Mouse (Mus musculus): ENCODE measurements at regions not wholly inside any gene's neighbourhood (a gene's known extent, or its start where the extent isn't known, plus 50 kb on each side); places are given as distances from the start of the nearest gene placed in this dataset.
A peak's percentile ranks its signal among the peaks of the same experiment; 100 is the strongest.
"Not testable (repeated sequence)": the region's sequence is repeated elsewhere in the genome, so short reads cannot be mapped to it uniquely, and the experiment has no call there.

DNA sequence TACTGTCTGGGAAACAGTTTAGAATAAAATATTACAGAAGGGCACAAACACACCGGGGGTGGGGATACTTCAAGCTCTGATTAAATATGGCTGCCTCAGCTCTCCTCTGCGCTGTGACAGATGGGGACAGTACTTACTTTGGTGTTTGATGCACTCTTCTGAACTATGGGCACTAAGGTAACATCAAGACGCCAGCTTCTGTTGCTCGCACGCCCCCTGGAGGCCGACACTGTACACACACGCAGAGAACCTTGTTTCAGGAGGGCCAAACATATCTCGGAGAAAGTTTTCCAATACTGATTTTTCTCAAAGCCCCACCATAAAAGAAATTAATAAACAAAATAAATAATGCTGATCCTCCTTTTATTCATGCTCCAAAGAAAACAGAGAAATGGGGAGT lies 115.6 kb downstream of the Rps12 start:
- no peak for ATAC-seq (ENCODE audit: insufficient number of reproducible peaks, insufficient read depth, low FRiP score, low read depth)
- no peaks in the 10 kb centered on the region for H3K9me3 ChIP-seq (ENCODE audit: control insufficient read depth, low read depth, low read length)
- no peaks in the 10 kb centered on the region for H3K27me3 ChIP-seq (ENCODE audit: control insufficient read depth, insufficient read depth, low read length)
- H3K4me3 ChIP-seq (ENCODE audit: low read depth, low read length): no peak overlapping the region
- no peaks in the 10 kb centered on the region for H3K36me3 ChIP-seq (ENCODE audit: control insufficient read depth, insufficient read depth, low read length)
- H3K27ac ChIP-seq (ENCODE audit: low read length): no peak overlapping the region
- H3K4me2 ChIP-seq (replicated peaks; ENCODE audit: low read depth, low read length): no peak overlapping the region
- no peaks in the 10 kb centered on the region for H3K4me1 ChIP-seq (ENCODE audit: control insufficient read depth, insufficient read depth, low read length)
- no peak overlapping the region for H3K9ac ChIP-seq (replicated peaks; ENCODE audit: low read depth, low read length)
- 25% methylated on average over 8 of the region's 8 CpGs for WGBS

DNA sequence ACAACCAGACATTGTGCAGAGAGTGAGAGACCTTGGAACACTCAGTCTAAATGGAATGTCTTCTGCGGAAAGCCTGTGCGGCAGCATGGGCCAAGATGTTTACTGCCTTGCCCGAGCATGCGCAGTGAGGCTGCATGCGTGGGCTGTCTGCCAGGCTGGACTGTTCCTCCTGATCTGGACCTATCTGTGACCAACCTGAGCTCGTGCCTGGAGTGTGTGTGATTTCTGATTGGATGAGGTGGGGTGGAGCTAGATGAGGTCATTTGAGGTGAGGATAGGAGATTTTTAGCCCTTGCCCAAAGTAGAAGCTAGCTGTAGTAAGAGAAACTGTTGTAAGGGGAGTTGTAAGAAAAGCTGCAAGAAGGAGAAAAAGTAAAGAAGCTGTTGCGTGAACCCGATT lies 121.2 kb downstream of the Rps12 start:
- not testable (repeated sequence) for H3K36me3 ChIP-seq (ENCODE audit: control insufficient read depth, insufficient read depth, low read length); H3K27ac ChIP-seq (ENCODE audit: low read length); H3K27me3 ChIP-seq (ENCODE audit: control insufficient read depth, insufficient read depth, low read length); H3K4me2 ChIP-seq (replicated peaks; ENCODE audit: low read depth, low read length); ATAC-seq (ENCODE audit: insufficient number of reproducible peaks, insufficient read depth, low FRiP score, low read depth); H3K9ac ChIP-seq (replicated peaks; ENCODE audit: low read depth, low read length); H3K4me3 ChIP-seq (ENCODE audit: low read depth, low read length); H3K4me1 ChIP-seq (ENCODE audit: control insufficient read depth, insufficient read depth, low read length); H3K9me3 ChIP-seq (ENCODE audit: control insufficient read depth, low read depth, low read length)
- 84% methylated on average over 8 of the region's 8 CpGs for WGBS

DNA sequence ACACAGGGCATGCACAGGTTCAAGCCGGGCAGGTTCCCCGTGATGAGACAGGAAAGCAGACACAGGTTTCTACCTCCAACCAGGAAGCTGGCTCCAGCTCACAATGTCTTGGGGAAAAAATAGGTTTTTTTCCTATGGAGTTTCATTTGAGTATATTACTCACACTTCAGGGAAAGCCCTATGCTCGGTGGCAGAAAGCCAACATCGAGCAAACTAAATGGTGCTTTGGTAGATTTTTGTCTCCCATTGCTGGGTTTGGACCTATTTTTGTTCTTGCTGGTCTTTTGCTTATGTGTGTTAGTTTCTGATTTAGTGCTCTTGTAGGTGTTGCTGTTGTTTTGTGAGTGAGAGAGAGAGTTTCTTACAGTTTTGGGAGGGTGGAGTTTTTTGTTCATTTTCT lies 160.9 kb downstream of the Rps12 start:
- no peaks in the 10 kb centered on the region for H3K36me3 ChIP-seq (ENCODE audit: control insufficient read depth, insufficient read depth, low read length)
- no peaks in the 10 kb centered on the region for H3K4me1 ChIP-seq (ENCODE audit: control insufficient read depth, insufficient read depth, low read length)
- H3K9ac ChIP-seq (replicated peaks; ENCODE audit: low read depth, low read length): no peak overlapping the region
- no peak overlapping the region for H3K27ac ChIP-seq (ENCODE audit: low read length)
- WGBS: 85% methylated on average over 4 of the region's 4 CpGs
- no peaks in the 10 kb centered on the region for H3K9me3 ChIP-seq (ENCODE audit: control insufficient read depth, low read depth, low read length)
- ATAC-seq (ENCODE audit: insufficient number of reproducible peaks, insufficient read depth, low FRiP score, low read depth): no peak
- H3K4me2 ChIP-seq (replicated peaks; ENCODE audit: low read depth, low read length): no peak overlapping the region
- H3K27me3 ChIP-seq (ENCODE audit: control insufficient read depth, insufficient read depth, low read length): no peaks in the 10 kb centered on the region
- H3K4me3 ChIP-seq (ENCODE audit: low read depth, low read length): no peak overlapping the region

DNA sequence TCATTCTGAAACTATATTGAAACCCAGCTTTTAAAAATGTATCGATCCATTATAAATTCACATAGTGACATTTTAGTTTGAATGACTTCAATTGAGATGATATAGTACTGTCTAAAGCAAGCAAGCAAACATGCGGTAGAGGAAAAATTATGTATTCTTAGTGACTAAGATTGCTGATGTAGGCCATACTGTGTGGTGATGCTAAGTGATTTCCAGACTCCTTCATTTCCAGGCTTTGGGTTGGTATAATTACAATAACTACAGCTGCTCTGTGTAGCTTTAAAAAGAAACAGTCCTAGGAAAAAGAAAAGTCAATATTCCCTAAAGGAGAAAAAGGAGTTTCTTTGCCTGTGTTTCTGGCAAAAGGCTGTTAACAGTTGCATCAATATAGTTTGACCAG lies 175.0 kb downstream of the Rps12 start:
- H3K4me2 ChIP-seq (replicated peaks; ENCODE audit: low read depth, low read length): no peak overlapping the region
- H3K27me3 ChIP-seq (ENCODE audit: control insufficient read depth, insufficient read depth, low read length): no peaks in the 10 kb centered on the region
- no peak overlapping the region for H3K9ac ChIP-seq (replicated peaks; ENCODE audit: low read depth, low read length)
- WGBS: 81% methylated on average over 2 of the region's 2 CpGs
- no peaks in the 10 kb centered on the region for H3K9me3 ChIP-seq (ENCODE audit: control insufficient read depth, low read depth, low read length)
- no peak for ATAC-seq (ENCODE audit: insufficient number of reproducible peaks, insufficient read depth, low FRiP score, low read depth)
- no peaks in the 10 kb centered on the region for H3K36me3 ChIP-seq (ENCODE audit: control insufficient read depth, insufficient read depth, low read length)
- H3K4me1 ChIP-seq (ENCODE audit: control insufficient read depth, insufficient read depth, low read length): no peaks in the 10 kb centered on the region
- H3K27ac ChIP-seq (ENCODE audit: low read length): no peak overlapping the region
- H3K4me3 ChIP-seq (ENCODE audit: low read depth, low read length): no peak overlapping the region

DNA sequence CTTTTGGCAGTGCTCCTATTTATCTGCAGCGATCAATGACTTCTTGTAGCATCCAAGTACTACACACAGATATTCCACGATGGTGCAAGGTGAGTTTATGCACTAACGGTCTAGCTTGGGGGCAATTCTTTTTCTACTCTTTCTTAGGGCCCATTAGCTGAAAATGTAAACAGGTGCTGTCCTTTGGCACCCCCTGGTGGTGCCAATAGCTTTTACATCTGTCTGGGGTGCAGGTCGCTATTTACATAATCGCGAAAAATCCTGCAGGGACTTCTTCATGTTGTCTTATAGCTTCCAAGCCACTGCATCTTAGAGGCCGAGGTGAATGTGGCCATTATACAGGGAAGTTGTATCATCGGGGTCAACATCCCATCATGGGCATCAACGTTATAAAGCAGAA lies 175.9 kb downstream of the Rps12 start:
- ATAC-seq (ENCODE audit: insufficient number of reproducible peaks, insufficient read depth, low FRiP score, low read depth): no peak
- H3K4me1 ChIP-seq (ENCODE audit: control insufficient read depth, insufficient read depth, low read length): no peaks in the 10 kb centered on the region
- H3K9me3 ChIP-seq (ENCODE audit: control insufficient read depth, low read depth, low read length): no peaks in the 10 kb centered on the region
- H3K9ac ChIP-seq (replicated peaks; ENCODE audit: low read depth, low read length): no peak overlapping the region
- H3K36me3 ChIP-seq (ENCODE audit: control insufficient read depth, insufficient read depth, low read length): no peaks in the 10 kb centered on the region
- H3K4me3 ChIP-seq (ENCODE audit: low read depth, low read length): no peak overlapping the region
- 41% methylated on average over 9 of the region's 9 CpGs for WGBS
- H3K27me3 ChIP-seq (ENCODE audit: control insufficient read depth, insufficient read depth, low read length): no peaks in the 10 kb centered on the region
- no peak overlapping the region for H3K27ac ChIP-seq (ENCODE audit: low read length)
- no peak overlapping the region for H3K4me2 ChIP-seq (replicated peaks; ENCODE audit: low read depth, low read length)

DNA sequence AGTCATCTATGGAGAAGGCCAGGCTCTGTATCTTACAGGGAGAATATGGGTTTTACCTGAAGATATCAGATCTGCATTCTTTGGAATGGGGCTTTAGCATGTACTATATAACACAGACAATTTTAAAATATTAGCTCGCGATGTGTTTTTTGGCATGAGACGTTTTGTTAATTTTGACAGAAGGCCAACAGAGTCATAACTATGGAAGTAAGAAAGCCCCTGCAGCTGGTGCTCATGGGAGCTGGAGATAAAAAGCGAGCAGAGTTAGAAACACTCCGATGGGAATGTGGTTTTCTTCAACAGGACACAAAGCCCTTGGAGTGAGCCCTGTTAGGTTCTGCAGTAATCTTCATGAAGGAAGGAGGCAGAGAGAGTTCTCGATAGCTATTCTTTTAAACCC lies 176.6 kb downstream of the Rps12 start:
- ATAC-seq (ENCODE audit: insufficient number of reproducible peaks, insufficient read depth, low FRiP score, low read depth): no peak
- no peak overlapping the region for H3K4me3 ChIP-seq (ENCODE audit: low read depth, low read length)
- H3K36me3 ChIP-seq (ENCODE audit: control insufficient read depth, insufficient read depth, low read length): no peaks in the 10 kb centered on the region
- H3K27me3 ChIP-seq (ENCODE audit: control insufficient read depth, insufficient read depth, low read length): no peaks in the 10 kb centered on the region
- H3K9ac ChIP-seq (replicated peaks; ENCODE audit: low read depth, low read length): no peak overlapping the region
- 57% methylated on average over 6 of the region's 6 CpGs for WGBS
- H3K27ac ChIP-seq (ENCODE audit: low read length): peak overlapping the region; percentile 39; the same call in 1 of the 2 replicates
- no peak overlapping the region for H3K4me2 ChIP-seq (replicated peaks; ENCODE audit: low read depth, low read length)
- no peaks in the 10 kb centered on the region for H3K9me3 ChIP-seq (ENCODE audit: control insufficient read depth, low read depth, low read length)
- no peaks in the 10 kb centered on the region for H3K4me1 ChIP-seq (ENCODE audit: control insufficient read depth, insufficient read depth, low read length)

DNA sequence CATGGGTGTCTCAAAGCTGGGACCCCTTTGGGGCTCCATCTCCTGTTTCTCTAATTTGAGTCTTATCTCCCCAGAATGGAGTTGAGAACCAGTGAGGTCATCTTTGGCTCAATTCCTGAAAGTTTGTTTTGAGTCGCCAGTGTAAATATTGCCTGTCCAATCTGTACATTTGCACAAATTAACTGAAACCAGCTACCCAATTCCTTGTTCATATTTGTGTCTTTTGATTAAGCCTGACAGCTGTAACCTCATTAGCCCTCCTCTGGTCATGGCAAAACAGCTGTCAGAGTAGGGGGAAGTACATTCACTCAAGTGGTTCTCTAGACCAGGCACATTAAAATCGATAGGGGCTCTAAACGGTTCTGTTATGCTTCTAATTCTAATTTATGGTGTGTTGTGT lies 177.0 kb downstream of the Rps12 start:
- Histone ChIP-seq H3K27ac (ENCODE audit: low read length) (no peak overlapping the region), H3K4me3 (ENCODE audit: low read depth, low read length) (no peak overlapping the region), H3K27me3 (ENCODE audit: control insufficient read depth, insufficient read depth, low read length) (no peaks in the 10 kb centered on the region), H3K9me3 (ENCODE audit: control insufficient read depth, low read depth, low read length) (no peaks in the 10 kb centered on the region), H3K4me1 (ENCODE audit: control insufficient read depth, insufficient read depth, low read length) (no peaks in the 10 kb centered on the region), H3K4me2 (replicated peaks; ENCODE audit: low read depth, low read length) (no peak overlapping the region), H3K9ac (replicated peaks; ENCODE audit: low read depth, low read length) (no peak overlapping the region), H3K36me3 (ENCODE audit: control insufficient read depth, insufficient read depth, low read length) (no peaks in the 10 kb centered on the region)
- no peak for ATAC-seq (ENCODE audit: insufficient number of reproducible peaks, insufficient read depth, low FRiP score, low read depth)
- WGBS: 48% methylated on average over 3 of the region's 3 CpGs

DNA sequence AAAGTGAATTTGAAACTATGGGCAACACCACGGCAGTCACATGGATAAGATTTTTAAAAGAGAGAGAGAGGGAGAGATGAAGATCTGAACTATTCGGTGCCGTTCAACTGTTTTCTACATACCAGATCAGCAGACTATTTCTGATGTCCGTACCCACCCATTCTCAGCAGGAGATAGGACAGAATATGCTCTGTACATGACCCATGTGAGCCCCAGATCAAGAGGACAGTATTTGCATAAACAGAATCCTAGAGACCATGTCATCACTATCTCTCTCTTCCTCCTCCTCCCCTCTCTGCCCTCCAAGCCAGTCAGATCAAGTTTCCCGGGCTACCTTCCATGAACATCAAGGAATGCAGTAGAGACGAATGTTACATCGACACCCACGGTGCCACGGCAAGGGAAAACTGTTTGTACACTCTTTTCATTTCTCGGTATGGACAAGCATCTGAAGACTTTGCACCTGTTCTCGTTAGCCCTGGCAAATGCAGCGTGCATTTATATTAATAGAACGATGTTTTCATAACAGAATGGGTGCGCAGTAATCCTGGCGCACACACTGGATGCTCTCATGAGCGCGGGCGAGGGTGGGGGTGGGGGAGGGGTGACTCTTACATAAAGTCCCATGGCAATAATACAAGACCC lies 177.7 kb downstream of the Rps12 start:
- Histone ChIP-seq H3K4me2 (replicated peaks; ENCODE audit: low read depth, low read length) (no peak overlapping the region), H3K36me3 (ENCODE audit: control insufficient read depth, insufficient read depth, low read length) (no peaks in the 10 kb centered on the region), H3K4me3 (ENCODE audit: low read depth, low read length) (no peak overlapping the region), H3K9me3 (ENCODE audit: control insufficient read depth, low read depth, low read length) (no peaks in the 10 kb centered on the region), H3K9ac (replicated peaks; ENCODE audit: low read depth, low read length) (no peak overlapping the region), H3K27ac (ENCODE audit: low read length) (no peak overlapping the region), H3K4me1 (ENCODE audit: control insufficient read depth, insufficient read depth, low read length) (no peaks in the 10 kb centered on the region), H3K27me3 (ENCODE audit: control insufficient read depth, insufficient read depth, low read length) (no peaks in the 10 kb centered on the region)
- WGBS: 78% methylated on average over 18 of the region's 18 CpGs
- ATAC-seq (ENCODE audit: insufficient number of reproducible peaks, insufficient read depth, low FRiP score, low read depth): no peak

DNA sequence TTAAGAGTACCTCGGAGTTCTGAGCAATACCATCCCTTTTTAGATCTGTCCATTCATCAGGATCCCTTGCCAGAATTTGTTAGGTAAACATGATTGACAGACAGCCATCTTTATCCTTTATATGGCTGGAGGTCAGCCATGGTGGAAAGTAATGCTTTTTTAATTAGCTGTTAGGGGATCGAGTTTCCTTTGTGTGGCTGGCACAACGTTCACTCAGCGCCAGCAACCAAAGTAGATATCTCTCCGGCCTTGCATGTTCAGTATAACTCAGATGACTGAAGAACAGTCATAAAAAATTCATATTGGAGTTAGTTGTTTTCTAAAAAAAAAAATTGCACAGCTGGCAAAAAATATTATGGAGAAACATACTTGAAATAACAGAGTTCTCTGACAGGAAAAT lies 186.4 kb downstream of the Rps12 start:
- no peak overlapping the region for H3K9ac ChIP-seq (replicated peaks; ENCODE audit: low read depth, low read length)
- no peaks in the 10 kb centered on the region for H3K4me1 ChIP-seq (ENCODE audit: control insufficient read depth, insufficient read depth, low read length)
- H3K27me3 ChIP-seq (ENCODE audit: control insufficient read depth, insufficient read depth, low read length): no peaks in the 10 kb centered on the region
- H3K4me3 ChIP-seq (ENCODE audit: low read depth, low read length): no peak overlapping the region
- H3K36me3 ChIP-seq (ENCODE audit: control insufficient read depth, insufficient read depth, low read length): no peaks in the 10 kb centered on the region
- no peaks in the 10 kb centered on the region for H3K9me3 ChIP-seq (ENCODE audit: control insufficient read depth, low read depth, low read length)
- WGBS: 31% methylated on average over 5 of the region's 5 CpGs
- ATAC-seq (ENCODE audit: insufficient number of reproducible peaks, insufficient read depth, low FRiP score, low read depth): no peak
- no peak overlapping the region for H3K27ac ChIP-seq (ENCODE audit: low read length)
- H3K4me2 ChIP-seq (replicated peaks; ENCODE audit: low read depth, low read length): no peak overlapping the region

Data from stomach, embryonic 14.5 days (tissue).